Mouse (Mus musculus) embryo, embryonic 11 days (tissue): ENCODE measurements at regions not wholly inside any gene's neighbourhood (a gene's known extent, or its start where the extent isn't known, plus 50 kb on each side); places are given as distances from the start of the nearest gene placed in this dataset.

Experiments
- DNase-seq: peaks from one replicate; pipeline ENCODE4 v3.0.0-alpha.2; 2015

- no peak for DNase-seq
Measured at GRCm38 (mm10) chr8:50180682-50181081, 1336.9 kb upstream of the Tenm3 start.

GRCm38 (mm10) chr8:50164773-50165454 lies 1321.2 kb upstream of the Tenm3 start:
- peak; percentile 28 for DNase-seq

- DNase-seq = no peak
Measured at GRCm38 (mm10) chr8:50161076-50161475, 1317.3 kb upstream of the Tenm3 start.

- DNase-seq = no peak
Measured at GRCm38 (mm10) chr8:50160326-50160725, 1316.6 kb upstream of the Tenm3 start.

GRCm38 (mm10) chr8:50139876-50140275 lies 1296.1 kb upstream of the Tenm3 start:
- no peak for DNase-seq

GRCm38 (mm10) chr8:50120041-50120440 lies 1276.3 kb upstream of the Tenm3 start:
- DNase-seq = no peak

GRCm38 (mm10) chr8:50082378-50082777 lies 1238.6 kb upstream of the Tenm3 start:
- no peak for DNase-seq

- no peak for DNase-seq
Measured at GRCm38 (mm10) chr8:50037096-50037495, 1193.3 kb upstream of the Tenm3 start.

- no peak for DNase-seq
Measured at GRCm38 (mm10) chr8:50027544-50027943, 1183.8 kb upstream of the Tenm3 start.

GRCm38 (mm10) chr8:50007546-50007945 lies 1163.8 kb upstream of the Tenm3 start:
- DNase-seq = no peak

- DNase-seq = no peak
Measured at GRCm38 (mm10) chr8:50004254-50004653, 1160.5 kb upstream of the Tenm3 start.

- DNase-seq = no peak
Measured at GRCm38 (mm10) chr8:50003641-50004040, 1159.9 kb upstream of the Tenm3 start.

GRCm38 (mm10) chr8:49998281-49999037 lies 1154.7 kb upstream of the Tenm3 start:
- DNase-seq = peak; percentile 35
